Mouse (Mus musculus) liver, embryonic 14.5 days (tissue): Measurements from ENCODE around the gene Tdrd6. TPM values are rescaled to one million over a fixed set of nuclear protein-coding genes. Genes with fewer than 3 reads are reported as not detected.

Source experiments
- ATAC-seq: fragments of 200-750 bp; cut with Nextera tagmentation; 2 replicates; pipeline ENCODE4 v1.8.0; 2017; ENCODE audit warnings: moderate number of reproducible peaks, mild to moderate bottlenecking, moderate library complexity; ENCODE audit not compliant: insufficient read depth
- DNase-seq, 3 experiments: peaks; one replicate each; pipeline ENCODE4 v3.0.0-alpha.2; 2012 to 2013; ENCODE audit warnings: low read depth in 3 of 3, low spot score in 3 of 3
- H3K27ac ChIP-seq: fragments of 300-500 bp; sonication (generic); 2 replicates; pipeline ENCODE4 v1.5.1; 2014; ENCODE audit warnings: moderate library complexity, mild to moderate bottlenecking, control low read depth, inconsistent platforms
- H3K27me3 ChIP-seq: fragments of 300-500 bp; sonication (generic); 2 replicates; pipeline ENCODE4 v1.6.1; 2014; ENCODE audit warnings: mild to moderate bottlenecking, low read length, moderate library complexity; ENCODE audit not compliant: control insufficient read depth, insufficient read depth
- H3K36me3 ChIP-seq: fragments of 300-500 bp; sonication (generic); replicated peaks from 2 replicates; pipeline ENCODE4 v1.6.1; 2014; ENCODE audit warnings: low read depth; ENCODE audit not compliant: control insufficient read depth, insufficient read depth
- H3K4me1 ChIP-seq, 2 experiments: fragments of 200-500 bp in 1 of 2; fragments of 300-500 bp in 1 of 2; sonication (generic) in 1 of 2; replicated peaks; 2 replicates each; pipeline ENCODE4 v1.6.1; 2012 to 2014; ENCODE audit warnings: antibody characterized with exemption in 1 of 2, inconsistent platforms in 1 of 2, low read length in 1 of 2; ENCODE audit not compliant: control insufficient read depth in 2 of 2, insufficient read depth in 2 of 2
- H3K4me2 ChIP-seq: fragments of 300-500 bp; sonication (generic); 2 replicates; pipeline ENCODE4 v1.6.1; 2014; ENCODE audit warnings: low read depth, mild to moderate bottlenecking, control low read depth, moderate library complexity
- H3K4me3 ChIP-seq, 2 experiments: fragments of 200-500 bp in 1 of 2; fragments of 300-500 bp in 1 of 2; sonication (generic) in 1 of 2; 2 replicates each; pipeline ENCODE4 v1.5.1; 2012 to 2014; ENCODE audit warnings: low read depth in 2 of 2, low read length in 2 of 2, mild to moderate bottlenecking in 2 of 2, control low read depth in 1 of 2, inconsistent platforms in 1 of 2, moderate library complexity in 1 of 2; ENCODE audit not compliant: insufficient read depth in 1 of 2
- H3K9ac ChIP-seq: fragments of 300-500 bp; sonication (generic); replicated peaks from 2 replicates; pipeline ENCODE4 v1.6.1; 2014; ENCODE audit warnings: mild to moderate bottlenecking, control low read depth, moderate library complexity
- H3K9me3 ChIP-seq: fragments of 300-500 bp; sonication (generic); 2 replicates; pipeline ENCODE4 v1.6.1; 2016; ENCODE audit warnings: low read length, mixed read lengths; ENCODE audit not compliant: control insufficient read depth
- CTCF ChIP-seq: IDR thresholded peaks from 2 replicates; pipeline ENCODE4 v1.5.1; 2016; ENCODE audit warnings: antibody characterized with exemption, low read depth, control low read depth
- EP300 ChIP-seq: IDR thresholded peaks from 2 replicates; pipeline ENCODE4 v1.6.1; 2016; ENCODE audit warnings: antibody characterized with exemption, low read depth
- WGBS: fragments of 180-500 bp; shearing (Covaris S2); extraction: QIAGEN DNeasy Blood & Tissue Kit; methylation state at CpG from one replicate; pipeline ENCODE4 v1.1.7; 2014; ENCODE audit not compliant: insufficient replicate concordance; 5-methylcytosine and 5-hydroxymethylcytosine counted together
- polyA plus RNA-seq, 2 experiments: library from polyadenylated mRNA; depleted of rRNA in 1 of 2; stranded (reverse) in 1 of 2; unstranded in 1 of 2; fragments of >200 nt; fragmentation: Nextera tagmentation in 1 of 2; extraction: Ambion mirVana in 1 of 2; gene quantifications; 2 replicates each; pipeline versions ENCODE4 v1.2.1 to v1.2.3; 2012 to 2014

Tdrd6 gene
- polyA plus RNA-seq, 2 experiments = 0.08 TPM; not detected in 1

GRCm38 (mm10) chr17:43584771-43585170 is 45.3 kb downstream of the Tdrd6 start:
- H3K9ac ChIP-seq = no peak overlapping the region
- H3K9me3 ChIP-seq = no peaks in the 10 kb centered on the region
- no peak for DNase-seq
- ATAC-seq = no peak
- no peak overlapping the region for H3K4me3 ChIP-seq
- 58% methylated on average over 7 of the region's 7 CpGs for WGBS
- H3K4me2 ChIP-seq = no peak overlapping the region
- H3K27ac ChIP-seq = no peak overlapping the region
- no peak for TF ChIP-seq CTCF
- no peak for TF ChIP-seq EP300
- H3K4me1 ChIP-seq = peaks cover 0 to 14% of the 10 kb centered on the region in 2 experiments; a peak in 2 of 4 replicates
- H3K36me3 ChIP-seq = no peaks in the 10 kb centered on the region
- H3K27me3 ChIP-seq = no peaks in the 10 kb centered on the region

GRCm38 (mm10) chr17:43581012-43581467 is 49.1 kb downstream of the Tdrd6 start:
- no peak overlapping the region for H3K27ac ChIP-seq
- no peaks in the 10 kb centered on the region for H3K27me3 ChIP-seq
- 33% methylated on average over 8 of the region's 8 CpGs for WGBS
- H3K4me2 ChIP-seq = no peak overlapping the region
- H3K9ac ChIP-seq = no peak overlapping the region
- H3K4me1 ChIP-seq = peaks cover 0 to 2% of the 10 kb centered on the region in 2 experiments; a peak in 1 of 4 replicates
- H3K36me3 ChIP-seq = no peaks in the 10 kb centered on the region
- peak; percentile 39; the same call in 1 of the 2 replicates for ATAC-seq
- DNase-seq = no peak
- TF ChIP-seq EP300 = no peak
- no peak for TF ChIP-seq CTCF
- no peak overlapping the region for H3K4me3 ChIP-seq
- no peaks in the 10 kb centered on the region for H3K9me3 ChIP-seq

- TF ChIP-seq EP300 = no peak
- TF ChIP-seq CTCF = no peak
- WGBS = 44% methylated on average over 3 of the region's 3 CpGs
- Histone ChIP-seq H3K27ac (no peak overlapping the region), H3K4me2 (no peak overlapping the region), H3K4me3 (no peak overlapping the region), H3K9ac (no peak overlapping the region), H3K36me3 (no peaks in the 10 kb centered on the region), H3K9me3 (no peaks in the 10 kb centered on the region), H3K4me1 (peaks cover 0 to 2% of the 10 kb centered on the region in 2 experiments; a peak in 1 of 4 replicates), H3K27me3 (no peaks in the 10 kb centered on the region)
- DNase-seq (no peak), ATAC-seq (no peak)
Observed at GRCm38 (mm10) chr17:43580456-43580855, 49.6 kb downstream of the Tdrd6 start.

- H3K4me2 ChIP-seq = no peak overlapping the region
- no peak overlapping the region for H3K9ac ChIP-seq
- H3K9me3 ChIP-seq = no peaks in the 10 kb centered on the region
- DNase-seq (peak in 1 of 3 experiments; percentile 24), ATAC-seq (no peak)
- peaks cover 0 to 3% of the 10 kb centered on the region in 2 experiments; a peak in 1 of 4 replicates for H3K4me1 ChIP-seq
- 24% methylated on average over 3 of the region's 3 CpGs for WGBS
- H3K4me3 ChIP-seq = no peak overlapping the region
- H3K36me3 ChIP-seq = no peaks in the 10 kb centered on the region
- no peaks in the 10 kb centered on the region; the same call in 1 of the 2 replicates for H3K27me3 ChIP-seq
- no peak overlapping the region for H3K27ac ChIP-seq
- TF ChIP-seq CTCF = no peak
- TF ChIP-seq EP300 = no peak
Observed at GRCm38 (mm10) chr17:43573624-43574073, 56.5 kb downstream of the Tdrd6 start.

GRCm38 (mm10) chr17:43569287-43569686 is 60.8 kb downstream of the Tdrd6 start:
- no peak overlapping the region; the same call in 1 of the 2 replicates for H3K4me2 ChIP-seq
- H3K4me3 ChIP-seq = no peak overlapping the region
- H3K9ac ChIP-seq = no peak overlapping the region
- H3K9me3 ChIP-seq = no peaks in the 10 kb centered on the region
- H3K27me3 ChIP-seq = no peaks in the 10 kb centered on the region; the same call in 1 of the 2 replicates
- WGBS = 43% methylated on average over 7 of the region's 7 CpGs
- no peak overlapping the region for H3K27ac ChIP-seq
- DNase-seq = no peak
- TF ChIP-seq EP300 (no peak), CTCF (no peak)
- peaks cover 0 to 3% of the 10 kb centered on the region in 2 experiments; a peak in 1 of 4 replicates for H3K4me1 ChIP-seq
- H3K36me3 ChIP-seq = no peaks in the 10 kb centered on the region
- ATAC-seq = no peak
